Mouse (Mus musculus) lung, postnatal 0 days (tissue): ENCODE results near the gene Polr1c. TPM values are rescaled to one million over a fixed set of nuclear protein-coding genes. Genes with fewer than 3 reads are reported as not detected.
A peak's percentile ranks its signal among the peaks of the same experiment; 100 is the strongest.

Source experiments
- ATAC-seq: fragments of 200-750 bp; cut with Nextera tagmentation; 2 replicates; pipeline ENCODE4 v1.8.0; 2017; ENCODE audit warnings: moderate library complexity
- DNase-seq: peaks from one replicate; pipeline ENCODE4 v3.0.0-alpha.2; 2016; ENCODE audit warnings: low spot score
- H3K27ac ChIP-seq: fragments of 300-500 bp; sonication (generic); 2 replicates; pipeline ENCODE4 v1.5.1; 2014; ENCODE audit warnings: antibody characterized with exemption, mild to moderate bottlenecking, low read length, mixed read lengths
- H3K27me3 ChIP-seq: fragments of 300-500 bp; sonication (generic); replicated peaks from 2 replicates; pipeline ENCODE4 v1.6.1; 2014; ENCODE audit warnings: low read length, mixed read lengths; ENCODE audit not compliant: insufficient read depth
- H3K36me3 ChIP-seq: fragments of 300-500 bp; sonication (generic); 2 replicates; pipeline ENCODE4 v1.6.1; 2014; ENCODE audit warnings: low read length, mixed read lengths; ENCODE audit not compliant: insufficient read depth
- H3K4me1 ChIP-seq: fragments of 300-500 bp; sonication (generic); 2 replicates; pipeline ENCODE4 v1.6.1; 2014; ENCODE audit warnings: antibody characterized with exemption, low read depth, low read length, mixed read lengths; ENCODE audit not compliant: insufficient read depth
- H3K4me2 ChIP-seq: fragments of 300-500 bp; sonication (generic); replicated peaks from 2 replicates; pipeline ENCODE4 v1.6.1; 2014; ENCODE audit warnings: low read depth, mild to moderate bottlenecking, low read length, moderate library complexity, mixed read lengths
- H3K4me3 ChIP-seq: fragments of 300-500 bp; sonication (generic); 2 replicates; pipeline ENCODE4 v1.5.1; 2014; ENCODE audit warnings: low read depth, low read length
- H3K9ac ChIP-seq: fragments of 300-500 bp; sonication (generic); replicated peaks from 2 replicates; pipeline ENCODE4 v1.6.1; 2014; ENCODE audit warnings: low read depth, mild to moderate bottlenecking
- H3K9me3 ChIP-seq: fragments of 300-500 bp; sonication (generic); 2 replicates; pipeline ENCODE4 v1.6.1; 2016; ENCODE audit warnings: low read length, mixed read lengths
- CTCF ChIP-seq: IDR thresholded peaks from 2 replicates; pipeline ENCODE4 v1.5.1; 2016; ENCODE audit warnings: antibody characterized with exemption, mild to moderate bottlenecking
- EP300 ChIP-seq: IDR thresholded peaks from 2 replicates; pipeline ENCODE4 v1.6.1; 2016; ENCODE audit warnings: antibody characterized with exemption, mild to moderate bottlenecking, control low read depth
- WGBS: fragments of 180-500 bp; shearing (Covaris S2); extraction: QIAGEN DNeasy Blood & Tissue Kit; methylation state at CpG from one replicate; pipeline ENCODE4 v1.1.7; 2014; 5-methylcytosine and 5-hydroxymethylcytosine counted together
- polyA plus RNA-seq: library from polyadenylated mRNA; unstranded; fragments of >200 nt; fragmentation: Nextera tagmentation; extraction: Ambion mirVana; gene quantifications from 2 replicates; pipeline ENCODE4 v1.2.1, GENCODE M21; 2015

Gene Polr1c
- polyA plus RNA-seq, 1 experiment from 2014 or later: 89.9 TPM

DNA sequence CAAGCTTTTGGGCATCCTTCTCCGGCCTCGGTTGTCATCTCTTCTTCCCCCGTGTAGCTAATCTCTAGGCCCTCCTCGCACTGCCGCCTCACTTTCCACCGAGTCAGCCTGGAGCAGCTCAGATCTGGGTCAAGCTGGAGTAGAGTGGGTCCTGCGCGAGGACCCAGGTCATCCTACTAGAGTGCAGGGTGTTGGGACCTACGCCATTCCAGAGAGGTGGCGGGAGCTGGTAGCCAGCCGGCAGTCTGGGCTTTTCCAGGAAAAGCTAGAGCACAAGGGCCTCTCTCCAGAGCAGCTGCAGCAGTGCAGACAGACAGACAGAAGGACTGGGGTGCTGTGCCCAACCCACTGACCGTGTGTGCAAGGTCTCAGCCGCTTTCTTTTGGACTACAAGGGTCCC is 5.6 kb downstream of the Polr1c start:
- H3K4me1 ChIP-seq: peaks cover 6% of the 10 kb centered on the region; the same call in 1 of the 2 replicates
- 59% methylated on average over 13 of the region's 13 CpGs for whole genome bisulfite sequencing
- peak; percentile 35 for ATAC-seq
- H3K4me3 ChIP-seq: no peak overlapping the region
- H3K27ac ChIP-seq: peak overlapping the region; percentile 81
- TF ChIP-seq CTCF (no peak), EP300 (no peak)
- H3K9me3 ChIP-seq: no peaks in the 10 kb centered on the region
- H3K4me2 ChIP-seq: 0 out of 2 replicates have a peak overlapping the region, but pooled peaks have one; percentile 17
- no peaks in the 10 kb centered on the region for H3K27me3 ChIP-seq
- no peak overlapping the region for H3K9ac ChIP-seq
- no peak for DNase-seq
- H3K36me3 ChIP-seq: peaks cover 18% of the 10 kb centered on the region

GRCm38 (mm10) chr17:46241471-46241870 is 6.4 kb downstream of the Polr1c start:
- WGBS: 54% methylated on average over 11 of the region's 11 CpGs
- Histone ChIP-seq H3K36me3 (peaks cover 21% of the 10 kb centered on the region), H3K9ac (no peak overlapping the region), H3K27me3 (no peaks in the 10 kb centered on the region), H3K9me3 (no peaks in the 10 kb centered on the region), H3K4me3 (no peak overlapping the region), H3K4me1 (peaks cover 2% of the 10 kb centered on the region; the same call in 1 of the 2 replicates), H3K27ac (peak overlapping the region; percentile 47; the same call in 1 of the 2 replicates), H3K4me2 (0 out of 2 replicates have a peak overlapping the region, but pooled peaks have one; percentile 3)
- TF ChIP-seq CTCF: no peak
- no peak for TF ChIP-seq EP300
- ATAC-seq (peak; percentile 16; the same call in 1 of the 2 replicates), DNase-seq (peak; percentile 50)

DNA sequence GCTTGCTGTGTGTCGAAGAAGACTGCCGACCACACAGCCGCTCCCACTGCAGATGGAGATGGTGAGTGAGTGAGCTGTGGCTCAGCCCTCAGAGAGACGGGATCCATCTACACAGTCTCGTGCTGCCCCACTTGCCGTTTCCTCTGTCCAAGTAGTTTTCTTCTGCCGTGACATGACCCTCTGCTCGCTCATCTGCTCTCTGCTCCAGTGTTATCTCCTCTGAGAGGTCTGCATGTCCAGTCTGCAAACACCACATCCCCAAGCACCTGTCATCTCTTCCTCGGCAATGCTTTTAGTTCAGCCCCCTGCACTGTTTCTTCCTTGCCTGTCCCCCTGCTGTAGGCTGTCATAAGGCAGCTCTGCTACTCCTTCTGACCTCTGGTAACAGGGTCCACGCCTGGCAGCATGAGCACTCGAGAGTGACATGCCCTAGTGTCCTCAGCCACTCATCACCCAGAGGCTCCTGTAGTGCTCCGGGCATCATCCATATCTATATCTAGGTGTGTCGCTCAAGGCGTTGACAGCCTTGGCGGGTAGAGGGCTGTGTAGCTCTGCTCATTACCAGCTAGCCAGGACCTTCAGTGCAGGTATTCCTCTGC is 8.2 kb downstream of the Polr1c start:
- ATAC-seq: no peak
- H3K27me3 ChIP-seq: no peaks in the 10 kb centered on the region
- no peak for TF ChIP-seq CTCF
- TF ChIP-seq EP300: no peak
- no peak overlapping the region for H3K4me2 ChIP-seq
- no peak overlapping the region for H3K4me3 ChIP-seq
- no peak overlapping the region for H3K9ac ChIP-seq
- H3K4me1 ChIP-seq: peaks cover under 1% of the 10 kb centered on the region; the same call in 1 of the 2 replicates
- DNase-seq: no peak
- peaks cover 23% of the 10 kb centered on the region for H3K36me3 ChIP-seq
- H3K9me3 ChIP-seq: no peaks in the 10 kb centered on the region
- H3K27ac ChIP-seq: no peak overlapping the region
- WGBS: 81% methylated on average over 14 of the region's 15 CpGs

DNA sequence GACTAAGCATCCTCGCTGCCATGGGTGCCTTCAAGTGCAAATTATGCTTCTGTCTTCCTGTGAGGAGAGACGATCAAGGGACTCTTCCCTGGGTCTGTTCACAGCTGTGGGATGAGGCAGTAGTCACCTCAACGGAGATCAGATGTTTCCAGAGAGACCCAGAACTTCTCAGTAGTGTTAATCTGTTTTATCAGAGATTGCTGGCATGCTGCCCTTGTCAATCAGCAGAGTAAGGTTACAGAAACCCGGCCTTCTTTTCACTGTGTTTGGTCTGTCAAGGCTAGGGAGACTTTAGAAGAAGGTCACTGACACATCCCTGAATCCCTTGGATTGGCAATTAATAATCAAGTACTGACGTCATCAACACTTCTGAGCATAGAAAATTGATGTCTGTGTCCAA is 10.4 kb downstream of the Polr1c start:
- H3K9me3 ChIP-seq: no peaks in the 10 kb centered on the region
- H3K4me1 ChIP-seq: no peaks in the 10 kb centered on the region
- H3K36me3 ChIP-seq: peaks cover 23% of the 10 kb centered on the region
- ATAC-seq (no peak), DNase-seq (no peak)
- H3K27me3 ChIP-seq: no peaks in the 10 kb centered on the region
- H3K27ac ChIP-seq: no peak overlapping the region
- no peak overlapping the region for H3K4me3 ChIP-seq
- H3K4me2 ChIP-seq: no peak overlapping the region
- WGBS: 75% methylated on average over 5 of the region's 5 CpGs
- no peak for TF ChIP-seq CTCF
- no peak for TF ChIP-seq EP300
- no peak overlapping the region for H3K9ac ChIP-seq

GRCm38 (mm10) chr17:46237079-46237478 is 10.8 kb downstream of the Polr1c start:
- Histone ChIP-seq H3K27ac (no peak overlapping the region), H3K4me2 (no peak overlapping the region), H3K9me3 (no peaks in the 10 kb centered on the region), H3K4me3 (no peak overlapping the region), H3K4me1 (no peaks in the 10 kb centered on the region), H3K36me3 (peaks cover 23% of the 10 kb centered on the region), H3K27me3 (no peaks in the 10 kb centered on the region), H3K9ac (no peak overlapping the region)
- DNase-seq (no peak), ATAC-seq (no peak)
- WGBS: 94% methylated on average over 6 of the region's 6 CpGs
- TF ChIP-seq EP300 (no peak), CTCF (no peak)

DNA sequence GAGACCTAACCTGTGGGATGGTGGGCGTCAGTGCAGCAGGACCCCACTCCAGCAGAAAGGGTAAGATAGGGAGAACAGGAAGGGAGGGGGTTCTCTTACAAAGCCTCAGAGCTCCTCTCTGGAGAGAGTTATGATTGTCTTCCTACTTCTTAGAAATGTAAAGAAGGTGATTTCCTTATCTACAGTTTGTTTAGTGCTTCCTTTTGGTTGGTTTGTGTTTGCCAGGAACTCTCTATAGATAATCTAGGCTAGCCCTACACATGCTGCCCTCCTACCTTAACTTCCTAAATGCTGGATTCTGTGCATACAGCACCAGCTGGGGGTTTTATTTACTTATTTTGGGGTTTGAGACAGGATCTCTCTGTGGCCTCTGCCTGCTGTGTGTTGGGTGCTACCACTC is 11.8 kb downstream of the Polr1c start:
- peaks cover 23% of the 10 kb centered on the region for H3K36me3 ChIP-seq
- no peak for DNase-seq

More for the DNA sequence above, 11.8 kb downstream of the Polr1c start:
- H3K27me3 ChIP-seq: no peaks in the 10 kb centered on the region
- no peak overlapping the region for H3K27ac ChIP-seq
- no peak overlapping the region for H3K4me3 ChIP-seq
- H3K9me3 ChIP-seq: no peaks in the 10 kb centered on the region
- TF ChIP-seq CTCF: no peak
- TF ChIP-seq EP300: no peak
- 78% methylated on average over 1 of the region's 1 CpGs for WGBS
- no peak overlapping the region for H3K9ac ChIP-seq
- ATAC-seq: no peak
- no peaks in the 10 kb centered on the region for H3K4me1 ChIP-seq
- no peak overlapping the region for H3K4me2 ChIP-seq
